Mouse (Mus musculus): ENCODE data around the gene Mrpl44.

Gene Mrpl44

DNA sequence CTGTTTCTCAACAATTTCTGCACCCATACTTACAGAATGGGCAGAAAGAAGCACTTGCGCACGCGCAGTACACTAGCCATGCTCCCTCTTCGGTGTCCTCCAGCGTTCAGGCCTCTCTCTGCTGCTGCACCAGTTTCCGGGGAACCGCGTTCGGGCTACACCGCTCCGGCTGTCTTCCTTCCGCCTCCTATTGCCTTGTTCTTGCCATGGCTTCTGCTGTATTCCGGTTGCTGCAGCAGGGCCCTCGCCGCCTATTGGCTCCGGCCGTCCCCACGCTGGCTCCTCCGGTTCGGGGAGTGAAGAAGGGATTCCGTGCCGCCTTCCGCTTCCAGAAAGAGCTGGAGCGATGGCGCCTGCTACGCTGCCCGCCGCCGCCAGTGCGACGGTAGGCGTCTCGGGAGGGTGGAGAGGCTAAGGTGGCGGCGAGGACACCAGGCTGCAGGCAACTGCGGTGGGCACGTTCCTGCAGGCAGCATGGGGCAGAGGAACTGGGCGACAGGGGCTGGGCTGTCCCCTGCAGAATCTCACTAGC lies at the start of gene Mrpl44, which contains the start of gene Wdfy1:
Mrpl44 (plus strand) TSS at position 92 of the 532 bp plus-strand sequence.
Wdfy1 (minus strand) TSS at position 217 of the 532 bp plus-strand sequence.
- DNase-seq = peak; percentile 98 to 99

DNA sequence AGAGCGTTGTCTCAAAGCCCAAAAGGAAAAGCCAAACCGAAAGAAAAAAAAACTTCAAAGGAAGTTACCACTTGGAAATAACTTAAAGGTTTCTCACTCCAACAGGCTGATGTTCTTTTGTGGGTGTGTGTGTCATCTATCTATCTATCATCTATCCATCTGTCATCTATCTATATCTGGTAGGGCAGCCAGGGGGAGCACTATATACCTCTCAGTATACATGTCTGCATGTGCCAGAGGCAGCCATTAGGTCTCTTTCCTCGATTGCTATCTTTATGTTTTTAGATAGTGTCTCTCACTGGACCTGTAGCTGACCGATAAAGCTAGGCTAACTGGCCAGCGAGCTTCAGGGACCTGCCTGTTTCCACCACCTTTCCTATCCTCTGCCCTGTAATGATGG lies 41.0 kb upstream of the Mrpl44 start:
- no peak for DNase-seq

DNA sequence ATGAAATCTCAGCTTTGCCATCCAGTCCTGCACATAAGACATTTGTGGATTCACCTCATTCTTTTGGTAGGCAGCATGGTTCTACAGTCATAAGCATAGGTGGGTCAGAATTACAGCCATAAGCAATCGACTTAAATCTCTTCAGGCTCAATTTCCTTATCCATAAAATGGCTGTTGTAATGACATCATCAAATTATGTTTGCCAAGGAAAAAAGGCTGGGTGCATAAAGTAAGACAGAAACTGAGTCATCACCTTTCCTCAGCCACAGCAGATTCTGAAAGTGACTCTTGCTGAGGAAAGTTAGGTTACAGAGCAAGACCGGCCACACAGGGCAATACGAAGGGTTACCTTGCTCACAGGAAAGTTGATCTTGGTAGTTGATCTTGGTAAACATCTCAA lies 39.4 kb upstream of the Mrpl44 start:
- DNase-seq = no peak

DNA sequence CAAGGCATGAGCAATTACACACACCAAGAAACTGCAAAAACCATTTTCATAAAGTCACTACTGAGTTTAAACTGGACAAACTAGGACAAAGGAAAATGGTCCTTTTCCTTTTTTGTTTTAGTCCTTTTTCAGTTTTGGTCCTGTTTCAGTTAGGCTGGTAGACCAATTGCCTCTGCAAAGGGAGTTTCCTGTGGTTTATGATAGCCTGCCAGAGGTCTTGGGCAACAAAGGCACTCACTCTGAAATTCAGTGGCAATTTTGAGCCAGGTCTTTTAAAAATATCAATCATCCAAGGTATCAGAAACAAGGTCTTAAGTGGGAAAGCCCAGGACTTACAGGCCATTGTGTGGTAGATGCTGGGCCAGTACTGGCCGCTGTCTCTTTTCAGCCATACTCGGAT lies 36.1 kb upstream of the Mrpl44 start:
- DNase-seq = no peak

DNA sequence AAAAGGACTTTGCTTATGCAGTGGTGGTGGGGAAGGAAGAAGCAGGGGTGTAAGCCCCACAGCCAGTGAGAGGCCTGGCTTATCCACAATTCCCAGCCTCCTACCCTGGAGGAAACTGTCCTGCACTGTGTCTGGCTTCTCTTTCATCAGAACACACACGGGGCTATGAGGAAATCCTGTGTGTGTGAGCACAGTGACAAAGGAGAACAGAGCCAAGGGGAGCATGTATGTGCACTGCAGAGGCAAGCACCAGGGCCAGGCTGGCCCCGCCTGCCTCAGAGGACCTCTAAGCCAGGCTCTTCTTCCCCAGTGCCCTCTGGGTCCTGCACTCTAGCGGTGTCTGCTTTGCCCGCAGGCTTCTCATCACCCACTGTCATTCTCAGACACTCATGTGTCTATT lies 34.8 kb upstream of the Mrpl44 start:
- DNase-seq = peak in 1 of 2 experiments; percentile 31

DNA sequence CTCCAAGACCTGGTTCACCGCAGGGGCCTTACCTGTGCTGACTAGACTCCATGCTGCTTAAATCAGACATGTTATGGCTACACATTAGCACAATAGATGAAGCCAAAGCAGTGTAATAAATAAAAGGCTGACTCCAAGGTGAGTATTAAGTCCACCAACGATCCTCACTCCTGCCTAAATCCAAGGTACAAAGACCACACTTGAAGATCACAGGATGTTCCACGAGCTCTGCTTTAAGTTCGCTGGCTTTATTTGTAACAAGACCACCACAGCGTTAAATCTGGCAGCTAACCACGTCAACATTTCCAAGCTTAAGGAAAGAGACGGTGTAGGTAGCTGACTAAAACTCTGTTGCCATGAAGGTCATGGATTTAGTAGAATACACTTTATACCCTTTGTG lies 32.9 kb upstream of the Mrpl44 start:
- no peak for DNase-seq

DNA sequence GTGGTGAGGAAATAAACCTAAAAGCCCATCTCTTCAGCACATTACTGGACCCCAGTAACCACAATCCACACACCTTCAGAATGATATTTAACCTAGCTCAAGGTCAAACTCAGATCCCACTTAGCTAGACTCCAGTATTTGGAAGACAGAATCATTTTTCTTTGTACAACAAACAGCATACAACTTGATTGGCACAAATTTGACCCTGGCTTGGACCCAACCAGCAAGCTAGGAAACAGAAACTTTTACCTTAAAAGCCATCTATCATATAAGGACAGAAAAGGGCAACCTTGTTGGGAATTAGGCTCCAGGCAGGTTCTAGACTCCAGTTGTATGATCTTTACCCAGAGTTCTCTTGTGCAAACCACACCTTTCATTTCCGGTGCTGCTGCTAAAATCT lies 32.4 kb upstream of the Mrpl44 start:
- DNase-seq = no peak

DNA sequence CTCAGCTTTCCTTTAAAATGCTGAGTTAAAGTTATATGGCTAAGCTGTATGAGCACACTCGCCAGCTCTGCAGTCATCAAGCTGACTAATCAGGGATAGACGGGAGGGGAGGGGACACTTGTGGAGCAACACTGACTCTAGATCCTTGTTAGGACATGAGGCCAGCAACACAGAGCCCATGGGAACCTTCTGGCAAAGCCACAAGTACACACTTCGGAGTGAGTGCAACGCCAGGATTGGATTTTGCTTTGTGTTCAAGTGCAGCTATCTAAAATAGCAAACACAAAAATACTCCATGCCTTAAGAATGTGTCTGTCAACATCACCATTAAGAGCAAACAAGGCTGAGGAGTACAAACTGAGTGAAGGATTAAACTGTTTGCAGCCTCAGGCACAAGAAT lies 29.8 kb upstream of the Mrpl44 start:
- peak; percentile 62 to 81 for DNase-seq

DNA sequence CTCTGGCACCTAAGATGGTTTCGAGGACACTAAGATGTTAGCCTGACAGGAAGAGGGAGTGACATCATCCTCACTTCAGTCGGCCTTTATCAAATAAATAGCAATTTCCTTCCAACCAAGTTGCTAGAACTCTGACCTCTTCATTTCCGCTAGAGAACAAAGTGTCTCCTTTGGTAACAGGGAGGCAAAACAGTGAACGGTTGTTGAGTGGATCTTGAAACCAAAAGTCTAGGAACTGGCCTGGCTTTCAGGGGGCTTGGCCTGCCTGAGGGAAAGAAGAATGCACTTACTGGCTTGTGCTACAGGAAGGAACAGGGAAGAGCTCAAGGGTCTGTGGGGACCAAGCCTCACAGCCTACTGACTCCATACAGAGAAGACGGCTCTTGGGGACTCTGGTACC lies 24.6 kb upstream of the Mrpl44 start:
- peak in 1 of 2 experiments; percentile 40 for DNase-seq

DNA sequence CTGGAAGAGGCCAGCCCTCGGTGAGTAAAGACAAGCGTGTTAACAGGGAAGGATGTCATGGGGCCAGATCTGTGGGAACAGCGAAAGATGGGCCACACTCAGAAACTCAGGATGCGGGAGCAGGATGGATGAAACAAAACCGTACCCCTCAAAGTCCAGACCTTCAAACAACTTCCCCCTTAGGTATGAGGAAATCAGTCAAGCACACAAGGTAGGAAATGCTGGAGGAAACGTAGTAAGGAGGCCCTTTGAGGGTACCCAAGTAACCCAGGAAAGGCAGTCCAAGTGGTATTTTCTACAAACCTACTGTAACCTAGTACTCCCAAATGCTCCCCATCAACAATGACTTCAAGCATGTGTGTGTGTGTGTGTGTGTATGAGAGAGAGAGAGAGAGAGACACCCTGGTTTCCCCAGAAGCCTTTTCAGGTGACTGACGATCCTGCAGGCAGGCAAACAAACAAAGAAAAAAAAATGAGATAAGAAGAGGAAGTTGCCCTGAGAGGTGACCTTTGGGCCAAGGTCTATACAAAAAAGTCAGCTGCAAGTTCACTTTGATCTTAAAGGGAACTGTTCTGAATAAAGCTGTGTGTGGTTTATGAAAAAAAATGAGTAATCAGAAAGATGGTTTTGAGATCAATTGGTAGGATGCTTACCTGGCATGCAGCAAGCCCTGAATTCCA lies 23.7 kb upstream of the Mrpl44 start:
- DNase-seq = no peak

DNA sequence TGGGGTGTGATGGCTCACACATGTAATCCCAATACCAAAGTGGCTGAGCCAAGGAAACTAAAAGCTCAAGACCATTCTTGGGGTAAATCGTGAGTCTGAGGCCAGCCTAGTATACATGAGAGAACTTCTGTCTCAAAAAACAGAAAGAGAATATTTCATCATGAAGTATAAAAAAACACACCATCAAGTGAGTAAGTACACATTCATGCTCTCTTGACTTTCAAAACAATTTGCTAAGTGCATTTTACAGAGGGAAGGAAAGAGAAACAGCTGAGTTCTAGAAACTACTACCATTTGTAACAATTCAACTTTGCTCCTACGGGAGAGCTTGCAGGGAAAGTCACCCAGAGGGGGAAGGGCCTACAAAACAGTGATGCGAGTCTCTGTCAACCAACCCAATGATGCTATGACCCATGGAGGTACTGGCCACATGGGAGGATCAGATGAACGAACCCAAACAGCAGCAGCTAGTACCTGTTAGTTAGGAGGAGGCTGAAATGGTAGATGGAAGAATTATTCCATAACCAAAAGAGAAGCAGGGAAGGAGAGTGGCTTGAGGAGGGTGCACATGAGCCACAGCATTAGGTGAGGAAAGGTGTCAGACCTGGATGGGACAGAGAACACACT lies 23.0 kb upstream of the Mrpl44 start:
- no peak for DNase-seq

DNA sequence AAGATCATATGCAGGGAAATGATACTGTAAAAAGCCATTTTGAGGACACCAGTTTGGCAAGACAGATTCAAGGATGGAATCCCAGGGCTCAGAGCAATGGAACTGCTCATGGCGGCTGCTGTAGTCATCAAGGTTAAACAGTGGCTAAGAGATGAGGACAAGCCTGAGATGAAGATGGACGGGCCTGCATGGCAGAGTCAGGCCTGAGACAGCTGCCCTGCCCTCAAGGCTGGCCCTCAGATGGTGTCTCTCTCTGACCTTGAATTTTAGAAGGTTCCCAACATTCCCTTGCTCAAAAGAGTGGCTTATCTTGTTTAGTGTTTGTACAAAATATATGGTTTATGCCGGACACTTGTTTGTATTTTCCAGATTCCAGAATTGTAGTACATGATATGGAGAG lies 22.4 kb upstream of the Mrpl44 start:
- DNase-seq = no peak

DNA sequence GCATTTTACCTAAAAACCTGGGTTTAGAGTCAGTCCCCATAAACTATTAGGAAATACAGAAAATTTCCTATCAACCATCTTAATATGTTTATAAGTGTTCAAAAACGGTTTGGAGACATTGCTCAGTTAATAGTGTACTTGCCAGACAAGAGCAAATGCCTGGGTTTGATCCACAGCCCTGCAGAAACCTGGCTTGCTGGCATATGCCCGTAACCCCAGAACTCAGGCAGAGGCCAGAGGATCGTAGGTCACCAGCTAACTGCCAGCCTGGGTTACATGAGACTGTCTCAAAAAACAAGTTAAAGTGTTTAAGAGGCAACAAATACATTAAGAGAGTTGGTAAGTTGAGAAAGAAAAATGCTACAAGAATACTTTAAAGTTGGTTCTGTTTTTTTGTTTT lies 20.9 kb upstream of the Mrpl44 start:
- no peak for DNase-seq

DNA sequence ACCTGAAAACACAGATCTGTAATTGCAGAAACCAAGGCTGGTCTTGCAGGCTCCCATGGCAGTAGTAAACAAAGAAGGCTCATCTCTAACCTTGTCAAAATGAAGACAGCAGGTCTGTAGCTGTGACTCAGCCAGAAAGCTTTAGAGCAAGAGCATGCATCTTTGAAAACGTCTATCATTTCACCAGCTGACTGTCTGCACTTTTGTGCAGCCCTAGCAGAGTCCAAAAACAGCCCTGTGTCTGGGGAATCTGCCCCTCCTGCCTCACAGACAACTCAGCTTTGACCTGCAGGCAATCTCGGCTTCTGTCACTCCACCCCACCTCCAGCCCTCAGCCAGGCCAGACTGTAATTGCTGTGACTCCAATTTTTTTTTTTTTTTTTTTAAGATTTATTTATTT lies 20.4 kb upstream of the Mrpl44 start:
- no peak for DNase-seq

DNA sequence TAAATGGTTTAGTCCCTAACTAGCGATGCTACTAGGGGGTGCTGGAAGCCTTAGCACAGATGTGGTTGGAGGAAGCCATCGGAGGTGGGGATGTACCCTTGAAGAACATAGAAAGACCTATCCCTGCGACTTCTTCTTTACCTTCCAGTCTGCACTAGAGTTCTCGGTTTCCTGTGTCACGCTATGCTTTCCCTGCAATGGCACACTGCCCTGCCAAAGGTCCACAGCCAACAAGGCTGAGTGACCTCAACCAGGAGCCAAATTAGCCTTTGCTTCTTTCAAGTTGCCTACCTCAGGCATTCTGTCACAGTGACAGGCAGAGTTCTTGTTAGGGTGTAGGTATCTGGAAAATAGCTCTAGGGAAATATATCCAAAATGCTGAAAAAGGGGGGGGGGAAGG lies 19.4 kb upstream of the Mrpl44 start:
- DNase-seq = no peak

DNA sequence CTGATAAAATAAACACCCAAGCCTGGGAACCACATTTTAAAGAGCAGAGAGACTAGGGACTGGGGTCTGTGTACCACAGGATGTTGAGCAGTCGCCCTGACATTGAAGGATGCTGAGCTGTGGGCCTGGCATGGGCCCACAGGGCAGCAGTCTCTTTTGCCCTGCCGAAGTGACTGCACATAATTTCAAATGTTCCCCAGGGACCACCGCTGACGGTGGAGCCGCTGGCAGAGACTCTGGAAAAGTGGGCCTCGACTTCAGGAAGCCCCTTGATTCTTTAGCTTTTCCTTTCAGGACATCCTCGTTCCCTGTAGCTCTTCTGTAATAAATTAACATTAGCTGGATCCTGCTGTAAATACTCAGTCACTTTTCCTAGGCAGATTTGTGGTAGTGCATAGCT lies 18.7 kb upstream of the Mrpl44 start:
- DNase-seq = peak in 1 of 2 experiments; percentile 52

DNA sequence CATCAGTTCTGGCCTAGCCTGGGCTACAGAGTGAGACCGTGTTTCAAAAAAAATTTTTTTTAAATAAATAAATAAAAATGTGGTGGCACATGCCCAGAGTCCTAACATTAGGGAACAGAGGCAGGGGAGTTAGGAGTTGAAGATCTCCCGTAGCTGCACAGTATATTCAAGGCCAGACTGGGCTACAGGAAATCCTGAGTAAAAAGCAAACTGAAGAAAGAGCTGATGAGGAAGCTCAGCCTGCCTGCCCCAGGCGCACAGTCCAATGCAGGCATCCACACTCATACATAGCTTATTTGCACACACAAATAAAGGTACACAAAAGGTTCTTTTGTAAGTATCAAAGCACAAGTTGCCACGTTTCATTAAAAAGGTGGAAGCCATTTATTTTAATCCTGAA lies 18.2 kb upstream of the Mrpl44 start:
- no peak for DNase-seq

DNA sequence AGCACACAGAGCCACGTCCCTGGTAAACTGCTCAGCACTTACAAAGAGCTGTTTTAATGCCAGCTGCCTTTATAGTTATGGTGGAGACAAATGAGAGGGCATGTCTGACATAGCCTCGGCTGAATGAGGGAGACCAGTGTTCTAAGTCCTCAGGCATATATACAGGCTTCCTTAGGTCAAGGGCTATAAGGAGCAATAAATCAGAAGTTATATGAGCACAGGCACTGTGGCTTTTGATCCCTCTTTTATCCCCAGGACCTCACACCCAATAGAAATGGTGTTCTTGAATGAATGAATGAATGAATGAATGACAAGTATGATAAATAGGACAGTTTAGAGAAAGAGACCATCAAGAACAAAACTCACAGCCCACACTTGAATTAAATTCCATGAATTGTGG lies 16.8 kb upstream of the Mrpl44 start:
- no peak for DNase-seq

DNA sequence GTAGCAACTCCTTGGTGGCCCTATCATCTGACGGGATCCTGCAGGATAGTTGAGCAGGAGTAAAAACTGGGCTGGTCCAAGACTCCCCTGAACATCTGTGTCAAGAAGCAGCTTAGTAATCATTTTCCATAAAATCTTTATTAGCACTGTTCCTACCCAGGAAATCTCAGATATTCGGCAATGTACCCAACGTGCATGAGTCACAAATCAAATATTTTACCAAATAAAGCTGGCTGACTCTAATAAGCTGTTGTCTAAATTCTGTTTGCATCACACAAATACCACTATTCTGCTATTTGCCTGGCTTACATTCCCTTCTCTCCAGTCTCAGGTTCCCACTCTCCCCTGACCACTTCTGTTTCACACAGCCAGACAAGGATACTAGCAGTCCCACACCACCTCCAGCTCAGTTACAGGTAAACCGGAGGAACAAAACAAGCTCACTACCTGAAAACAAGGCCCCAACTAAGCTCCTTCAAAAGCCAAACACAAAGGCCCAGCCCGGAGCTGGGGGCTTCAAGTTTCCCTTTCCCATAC lies 16.3 kb upstream of the Mrpl44 start:
- DNase-seq = no peak

DNA sequence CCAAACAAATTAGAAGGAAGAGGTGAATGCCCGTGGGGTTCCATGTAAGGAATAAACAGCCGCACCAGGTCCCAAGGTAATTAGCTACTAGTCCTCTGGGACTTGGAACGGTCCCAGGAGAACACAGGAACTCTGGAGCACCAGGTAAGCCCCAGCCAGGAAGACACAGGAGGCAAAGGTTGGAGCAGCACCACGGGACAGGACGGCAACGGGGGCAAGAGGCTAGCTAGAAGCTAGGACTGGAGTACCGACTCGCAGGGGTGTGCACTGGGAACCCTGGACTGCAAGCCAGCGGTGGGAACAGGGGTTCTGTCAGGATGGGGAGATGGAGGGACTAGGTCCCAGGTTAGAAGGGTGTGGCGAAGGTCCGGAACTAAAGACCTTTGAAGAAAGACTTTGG lies 15.2 kb upstream of the Mrpl44 start:
- peak in 1 of 2 experiments; percentile 39 for DNase-seq

DNA sequence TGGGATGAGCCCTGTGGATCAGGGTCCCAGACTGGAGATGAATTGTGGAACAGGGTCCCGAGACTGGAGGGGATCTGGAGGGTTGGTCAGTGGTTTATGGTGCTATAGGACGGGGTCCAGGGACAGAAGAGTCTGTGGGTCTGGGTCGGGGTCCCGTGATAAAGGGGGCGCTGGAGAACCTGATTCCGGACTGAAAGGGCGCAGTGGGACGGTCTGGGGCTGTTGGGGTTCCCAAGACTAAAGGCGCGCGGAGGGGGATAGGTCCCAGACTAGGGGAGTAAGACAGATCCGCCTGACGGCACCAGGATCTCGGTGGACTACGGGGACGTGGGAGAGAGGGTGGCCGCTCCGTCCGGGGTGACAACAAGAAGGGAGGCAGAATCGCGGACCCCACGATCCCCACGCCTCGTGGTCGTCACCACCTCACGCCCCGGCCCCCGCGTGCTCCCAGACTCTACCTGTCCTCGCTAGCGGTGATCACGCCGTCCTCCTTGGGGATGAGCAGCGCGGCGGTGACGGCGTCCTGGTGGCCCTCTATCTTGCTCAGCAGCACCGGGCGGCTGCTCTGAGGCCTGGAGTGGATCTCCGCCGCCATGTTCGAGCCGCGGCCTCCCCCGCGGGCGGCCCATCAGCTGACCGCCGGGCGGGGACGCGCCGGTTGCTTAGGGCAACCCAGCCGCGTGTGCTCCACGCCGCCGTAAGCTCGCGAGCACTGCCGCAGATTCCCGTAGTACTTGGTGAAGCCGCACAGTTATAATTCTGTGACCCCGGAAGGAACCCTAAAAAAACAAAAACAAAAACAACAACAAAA lies 14.5 kb upstream of the Mrpl44 start:
- peak; percentile 85 to 92 for DNase-seq

DNA sequence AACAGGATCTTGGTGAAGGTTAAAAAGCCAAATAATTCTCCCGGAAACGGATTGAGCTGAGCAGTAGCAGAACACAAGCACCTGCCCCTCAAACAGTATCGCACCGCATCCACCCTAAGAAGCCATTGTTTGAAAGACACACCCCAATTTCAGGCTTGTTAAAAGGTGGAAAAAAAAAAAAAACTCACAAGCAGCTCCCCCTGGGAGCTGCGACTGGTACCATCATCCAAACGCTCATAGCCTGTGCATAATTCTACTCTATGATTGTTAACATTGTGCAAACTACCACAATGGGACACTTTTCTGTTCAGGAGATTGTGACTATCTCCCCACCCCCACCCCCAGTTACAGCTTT lies 13.9 kb upstream of the Mrpl44 start:
- DNase-seq = no peak
